Mouse (Mus musculus): ENCODE results near the gene 1700123L14Rik. TPM values are rescaled to one million over a fixed set of nuclear protein-coding genes. Genes with fewer than 3 reads are reported as not detected.

The 1700123L14Rik gene
- not detected for polyA plus RNA-seq (2014; fragmentation: Illumina TruSeq; extraction: RNeasy Lipid Tissue Mini Kit (QIAGEN cat#74804); ENCODE audit: low replicate concordance)

DNA sequence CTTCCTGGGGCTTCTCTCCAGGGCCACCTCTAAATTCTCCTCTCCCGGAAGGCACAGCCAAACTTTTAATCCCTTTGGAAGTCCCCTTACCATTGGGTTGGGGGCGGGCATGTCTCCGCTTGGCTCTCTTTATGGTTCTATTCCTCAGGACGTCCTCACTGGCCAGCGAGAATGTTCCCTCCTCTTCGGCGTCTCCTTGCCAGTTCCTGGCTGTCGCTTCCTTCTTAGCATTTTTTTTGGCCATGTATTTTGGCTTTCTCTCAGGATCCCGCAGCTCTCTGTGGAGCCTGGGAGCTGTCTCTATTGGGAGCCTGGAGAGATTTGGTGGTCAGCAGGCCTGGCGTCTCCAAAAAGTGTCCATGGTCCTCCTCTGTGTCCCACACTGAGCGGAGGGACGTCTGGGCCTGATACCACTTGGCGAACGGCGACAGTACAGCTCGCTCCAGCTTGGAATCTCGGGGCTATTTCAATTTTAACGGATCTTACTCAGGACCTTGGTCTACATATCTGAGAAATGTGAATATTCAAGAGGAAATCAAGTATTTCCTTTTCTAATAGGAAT lies at the start of gene 1700123L14Rik:
Gene 1700123L14Rik, minus strand, starts transcription at position 426 of the 562 bp plus-strand sequence.

Other genes with a start within 250 kb of the 1700123L14Rik start
- 0.19 TPM for gene Fam19a1, start 53.1 kb downstream of the 1700123L14Rik start, polyA plus RNA-seq (2014; fragmentation: Illumina TruSeq; extraction: RNeasy Lipid Tissue Mini Kit (QIAGEN cat#74804); ENCODE audit: low replicate concordance)

All from small intestine, adult 10 weeks (tissue).